Mouse (Mus musculus): ENCODE results near the gene Magea6.
"Not testable (repeated sequence)": the region's sequence is repeated elsewhere in the genome, so short reads cannot be mapped to it uniquely, and the experiment has no call there.

Gene Magea6

DNA sequence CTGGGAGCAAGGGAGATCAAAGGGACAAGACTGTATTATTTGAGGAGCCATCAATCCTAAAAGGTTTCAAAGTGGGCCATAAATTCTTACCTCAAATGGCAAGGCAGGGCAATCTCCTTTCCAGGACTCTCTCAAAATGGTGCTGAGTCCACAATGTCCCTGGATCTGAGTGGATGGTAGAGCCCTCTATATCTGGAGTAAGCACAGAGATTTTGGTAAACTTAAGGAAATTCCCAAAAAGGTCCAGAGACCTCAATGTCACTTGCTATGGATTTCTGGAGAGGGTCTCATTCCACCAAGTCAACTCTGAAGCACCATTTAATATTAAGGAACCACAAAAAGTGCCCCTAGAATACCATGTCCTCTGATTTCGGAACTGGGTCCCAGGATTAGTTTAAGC is at the start of gene Magea6:
TSS of gene Magea6 (minus strand) at position 101 of the 400 bp plus-strand sequence.
- not testable (repeated sequence) for DNase-seq (ENCODE audit: low spot score in 2 of 2)

DNA sequence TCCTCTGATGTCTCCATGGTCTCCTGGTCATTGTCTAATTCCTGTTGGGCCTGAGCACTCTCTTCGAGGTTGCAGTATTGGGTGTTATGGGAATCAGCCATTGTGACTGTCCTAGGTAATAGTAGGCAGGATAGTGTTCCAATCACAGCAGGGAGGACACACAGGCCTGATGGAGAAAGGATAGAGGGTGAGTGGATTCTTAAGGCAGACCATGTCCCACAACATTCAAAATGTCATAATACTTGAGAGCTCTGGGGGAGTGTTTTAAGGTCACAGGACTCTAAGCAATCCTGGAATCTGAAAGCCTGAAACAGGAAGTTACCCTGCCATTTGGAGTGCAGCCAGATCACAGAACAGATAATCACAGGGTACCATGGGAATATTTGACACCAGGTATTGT is 13.6 kb upstream of the Magea6 start, which contains the start of gene Magea3:
TSS of gene Magea3 (minus strand) at position 101 of the 400 bp plus-strand sequence.
- not testable (repeated sequence) for DNase-seq (ENCODE audit: low spot score in 2 of 2)

GRCm38 (mm10) chrX:154890167-154890566 is 45.6 kb downstream of the Magea6 start, which contains the start of gene Cldn34b1:
TSS of gene Cldn34b1 (minus strand) at chrX:154890267.
- DNase-seq (ENCODE audit: low spot score in 2 of 2), result not testable (repeated sequence)

Measured in spleen, postnatal 14 days (tissue).